Mouse (Mus musculus): ENCODE results near the gene Cpox. TPM values are rescaled to one million over a fixed set of nuclear protein-coding genes. Genes with fewer than 3 reads are reported as not detected.
"Not testable (repeated sequence)": the region's sequence is repeated elsewhere in the genome, so short reads cannot be mapped to it uniquely, and the experiment has no call there.

Cpox gene
- polyA plus RNA-seq, 1 experiment from 2014 or later, result 8.4 TPM

GRCm38 (mm10) chr16:58649979-58650378 is 20.1 kb upstream of the Cpox start:
- Histone ChIP-seq H3K9me3 (replicated peaks) (no peaks in the 10 kb centered on the region), H3K4me1 (no peaks in the 10 kb centered on the region), H3K27me3 (no peaks in the 10 kb centered on the region), H3K4me2 (no peak overlapping the region), H3K9ac (no peak overlapping the region), H3K36me3 (ENCODE audit: poor library complexity, severe bottlenecking) (no peaks in the 10 kb centered on the region), H3K4me3 (no peak overlapping the region), H3K27ac (no peak overlapping the region)
- WGBS, result 95% methylated on average over 10 of the region's 10 CpGs
- ATAC-seq, result no peak

GRCm38 (mm10) chr16:58655751-58656150 is 14.3 kb upstream of the Cpox start:
- no peak for ATAC-seq
- no peak overlapping the region for H3K4me2 ChIP-seq
- no peaks in the 10 kb centered on the region for H3K36me3 ChIP-seq (ENCODE audit: poor library complexity, severe bottlenecking)
- no peak overlapping the region for H3K4me3 ChIP-seq
- no peaks in the 10 kb centered on the region for H3K4me1 ChIP-seq
- H3K27me3 ChIP-seq, result no peaks in the 10 kb centered on the region
- H3K9me3 ChIP-seq (replicated peaks), result no peaks in the 10 kb centered on the region
- no peak overlapping the region for H3K27ac ChIP-seq
- H3K9ac ChIP-seq, result no peak overlapping the region

GRCm38 (mm10) chr16:58656526-58656925 is 13.6 kb upstream of the Cpox start:
- no peaks in the 10 kb centered on the region for H3K27me3 ChIP-seq
- H3K4me1 ChIP-seq, result no peaks in the 10 kb centered on the region
- no peak overlapping the region for H3K9ac ChIP-seq
- no peak for ATAC-seq
- H3K27ac ChIP-seq, result no peak overlapping the region
- no peak overlapping the region for H3K4me3 ChIP-seq
- WGBS, result 91% methylated on average over 4 of the region's 4 CpGs
- H3K36me3 ChIP-seq (ENCODE audit: poor library complexity, severe bottlenecking), result no peaks in the 10 kb centered on the region
- no peaks in the 10 kb centered on the region for H3K9me3 ChIP-seq (replicated peaks)
- H3K4me2 ChIP-seq, result no peak overlapping the region

- 94% methylated on average over 6 of the region's 6 CpGs for WGBS
Measured at GRCm38 (mm10) chr16:58658668-58659067, 11.4 kb upstream of the Cpox start.

GRCm38 (mm10) chr16:58661826-58662225 is 8.3 kb upstream of the Cpox start:
- no peak overlapping the region for H3K4me3 ChIP-seq
- WGBS, result 78% methylated on average over 5 of the region's 5 CpGs
- no peaks in the 10 kb centered on the region for H3K4me1 ChIP-seq
- ATAC-seq, result no peak
- no peaks in the 10 kb centered on the region for H3K36me3 ChIP-seq (ENCODE audit: poor library complexity, severe bottlenecking)
- no peaks in the 10 kb centered on the region for H3K9me3 ChIP-seq (replicated peaks)
- no peak overlapping the region for H3K9ac ChIP-seq
- no peak overlapping the region for H3K27ac ChIP-seq
- H3K4me2 ChIP-seq, result no peak overlapping the region
- H3K27me3 ChIP-seq, result no peaks in the 10 kb centered on the region

More at GRCm38 (mm10) chr16:58658668-58659067, 11.4 kb upstream of the Cpox start:
- Histone ChIP-seq H3K9ac (no peak overlapping the region), H3K27me3 (no peaks in the 10 kb centered on the region), H3K4me3 (no peak overlapping the region), H3K27ac (no peak overlapping the region), H3K4me1 (no peaks in the 10 kb centered on the region), H3K4me2 (no peak overlapping the region), H3K36me3 (ENCODE audit: poor library complexity, severe bottlenecking) (no peaks in the 10 kb centered on the region), H3K9me3 (replicated peaks) (no peaks in the 10 kb centered on the region)
- no peak for ATAC-seq

GRCm38 (mm10) chr16:58662287-58662791 is 7.8 kb upstream of the Cpox start:
- Histone ChIP-seq H3K4me3 (no peak overlapping the region), H3K4me2 (no peak overlapping the region), H3K4me1 (no peaks in the 10 kb centered on the region), H3K36me3 (ENCODE audit: poor library complexity, severe bottlenecking) (no peaks in the 10 kb centered on the region), H3K27ac (no peak overlapping the region), H3K27me3 (no peaks in the 10 kb centered on the region), H3K9me3 (replicated peaks) (no peaks in the 10 kb centered on the region), H3K9ac (no peak overlapping the region)
- no peak for ATAC-seq

GRCm38 (mm10) chr16:58663021-58663420 is 7.1 kb upstream of the Cpox start:
- Histone ChIP-seq H3K4me2 (no peak overlapping the region), H3K27me3 (no peaks in the 10 kb centered on the region), H3K4me1 (no peaks in the 10 kb centered on the region), H3K27ac (no peak overlapping the region), H3K9me3 (replicated peaks) (no peaks in the 10 kb centered on the region), H3K4me3 (no peak overlapping the region), H3K36me3 (ENCODE audit: poor library complexity, severe bottlenecking) (no peaks in the 10 kb centered on the region), H3K9ac (no peak overlapping the region)
- WGBS, result 73% methylated on average over 5 of the region's 5 CpGs
- ATAC-seq, result peak; percentile 65

- no peak overlapping the region for H3K27ac ChIP-seq
- H3K27me3 ChIP-seq, result no peaks in the 10 kb centered on the region
- no peak overlapping the region for H3K9ac ChIP-seq
- no peak overlapping the region for H3K4me2 ChIP-seq
- H3K36me3 ChIP-seq (ENCODE audit: poor library complexity, severe bottlenecking), result no peaks in the 10 kb centered on the region
- H3K9me3 ChIP-seq (replicated peaks), result no peaks in the 10 kb centered on the region
- no peak for ATAC-seq
- no peaks in the 10 kb centered on the region for H3K4me1 ChIP-seq
- H3K4me3 ChIP-seq, result no peak overlapping the region
- 93% methylated on average over 2 of the region's 2 CpGs for WGBS
Measured at GRCm38 (mm10) chr16:58663816-58664215, 6.3 kb upstream of the Cpox start.

- not testable (repeated sequence) for ATAC-seq; H3K9me3 ChIP-seq (replicated peaks); H3K27me3 ChIP-seq; H3K4me1 ChIP-seq; H3K4me2 ChIP-seq; H3K9ac ChIP-seq; H3K27ac ChIP-seq; H3K4me3 ChIP-seq; H3K36me3 ChIP-seq (ENCODE audit: poor library complexity, severe bottlenecking)
Measured at GRCm38 (mm10) chr16:58665137-58665536, 5.0 kb upstream of the Cpox start.

GRCm38 (mm10) chr16:58666681-58667080 is 3.4 kb upstream of the Cpox start:
- not testable (repeated sequence) for H3K9me3 ChIP-seq (replicated peaks); H3K27ac ChIP-seq; H3K27me3 ChIP-seq; H3K36me3 ChIP-seq (ENCODE audit: poor library complexity, severe bottlenecking); ATAC-seq; H3K9ac ChIP-seq; H3K4me1 ChIP-seq; H3K4me2 ChIP-seq; H3K4me3 ChIP-seq
- WGBS, result 86% methylated on average over 3 of the region's 3 CpGs

GRCm38 (mm10) chr16:58668586-58668985 is 1.5 kb upstream of the Cpox start:
- H3K36me3 ChIP-seq (ENCODE audit: poor library complexity, severe bottlenecking), result peaks cover 6% of the 10 kb centered on the region; the same call in 1 of the 2 replicates
- ATAC-seq, result no peak
- H3K27ac ChIP-seq, result no peak overlapping the region
- no peak overlapping the region for H3K4me3 ChIP-seq
- H3K4me1 ChIP-seq, result peaks cover 4% of the 10 kb centered on the region
- 84% methylated on average over 3 of the region's 3 CpGs for WGBS
- H3K9me3 ChIP-seq (replicated peaks), result no peaks in the 10 kb centered on the region
- no peak overlapping the region for H3K9ac ChIP-seq
- H3K27me3 ChIP-seq, result no peaks in the 10 kb centered on the region
- H3K4me2 ChIP-seq, result no peak overlapping the region

GRCm38 (mm10) chr16:58669264-58669663 is 828 bp upstream of the Cpox start:
- no peak overlapping the region for H3K4me3 ChIP-seq
- ATAC-seq, result no peak
- no peaks in the 10 kb centered on the region for H3K27me3 ChIP-seq
- no peaks in the 10 kb centered on the region for H3K9me3 ChIP-seq (replicated peaks)
- H3K36me3 ChIP-seq (ENCODE audit: poor library complexity, severe bottlenecking), result peaks cover 13% of the 10 kb centered on the region
- 61% methylated on average over 5 of the region's 5 CpGs for WGBS
- peak overlapping the region; percentile 85 for H3K4me2 ChIP-seq
- H3K4me1 ChIP-seq, result peaks cover 4% of the 10 kb centered on the region
- no peak overlapping the region for H3K9ac ChIP-seq
- no peak overlapping the region for H3K27ac ChIP-seq

- WGBS, result under 1% methylated on average over 25 of the region's 25 CpGs
- Histone ChIP-seq H3K9me3 (replicated peaks) (no peaks in the 10 kb centered on the region), H3K4me2 (peak overlapping the region; percentile 85), H3K9ac (peak overlapping the region; percentile 84), H3K27ac (peak overlapping the region; percentile 85), H3K36me3 (ENCODE audit: poor library complexity, severe bottlenecking) (peaks cover 24% of the 10 kb centered on the region), H3K27me3 (no peaks in the 10 kb centered on the region), H3K4me3 (peak overlapping the region; percentile 87), H3K4me1 (peaks cover 4% of the 10 kb centered on the region)
- ATAC-seq, result no peak
Measured at GRCm38 (mm10) chr16:58670643-58671042, 551 bp downstream of the Cpox start.
